Mouse (Mus musculus) midbrain, embryonic 15.5 days (tissue): Measurements from ENCODE around the gene Ryr3. TPM values are rescaled to one million over a fixed set of nuclear protein-coding genes. Genes with fewer than 3 reads are reported as not detected.

Source experiments
- ATAC-seq: fragments of 200-750 bp; cut with Nextera tagmentation; replicated peaks from 2 replicates; pipeline ENCODE4 v1.8.0; 2017; ENCODE audit warnings: moderate TSS enrichment
- H3K27ac ChIP-seq: fragments of 300-500 bp; sonication (generic); 2 replicates; pipeline ENCODE4 v1.5.1; 2015; ENCODE audit warnings: mild to moderate bottlenecking, inconsistent platforms
- H3K27me3 ChIP-seq: fragments of 300-500 bp; sonication (generic); replicated peaks from 2 replicates; pipeline ENCODE4 v1.6.1; 2015; ENCODE audit warnings: inconsistent platforms
- H3K36me3 ChIP-seq: fragments of 300-500 bp; sonication (generic); replicated peaks from 2 replicates; pipeline ENCODE4 v1.6.1; 2015; ENCODE audit warnings: inconsistent platforms
- H3K4me1 ChIP-seq: fragments of 300-500 bp; sonication (generic); 2 replicates; pipeline ENCODE4 v1.6.1; 2015; ENCODE audit warnings: inconsistent platforms
- H3K4me2 ChIP-seq: fragments of 300-500 bp; sonication (generic); 2 replicates; pipeline ENCODE4 v1.6.1; 2015; ENCODE audit warnings: inconsistent platforms, mild to moderate bottlenecking, moderate library complexity
- H3K4me3 ChIP-seq: fragments of 300-500 bp; sonication (generic); 2 replicates; pipeline ENCODE4 v1.5.1; 2015; ENCODE audit warnings: mild to moderate bottlenecking, inconsistent platforms
- H3K9ac ChIP-seq: fragments of 300-500 bp; sonication (generic); 2 replicates; pipeline ENCODE4 v1.6.1; 2015; ENCODE audit warnings: mild to moderate bottlenecking, inconsistent platforms
- H3K9me3 ChIP-seq: fragments of 300-500 bp; sonication (generic); 2 replicates; pipeline ENCODE4 v1.6.1; 2016; ENCODE audit warnings: inconsistent platforms
- WGBS: fragments of 180-500 bp; shearing (Covaris S2); methylation state at CpG from one replicate; pipeline ENCODE4 v1.1.7; 2015; ENCODE audit warnings: mixed read lengths; 5-methylcytosine and 5-hydroxymethylcytosine counted together
- polyA plus RNA-seq: library from polyadenylated mRNA; unstranded; fragments of >200 nt; fragmentation: Nextera tagmentation; extraction: Ambion mirVana; gene quantifications from 2 replicates; pipeline ENCODE4 v1.2.1, GENCODE M21; 2015

Ryr3 gene
- polyA plus RNA-seq, 1 experiment from 2014 or later = 6.0 TPM

GRCm38 (mm10) chr2:112881805-112882204 is 335.1 kb downstream of the Ryr3 start:
- H3K4me2 ChIP-seq = no peak overlapping the region
- no peak overlapping the region for H3K9ac ChIP-seq
- H3K27ac ChIP-seq = no peak overlapping the region
- H3K27me3 ChIP-seq = no peaks in the 10 kb centered on the region
- no peaks in the 10 kb centered on the region for H3K4me1 ChIP-seq
- H3K36me3 ChIP-seq = no peaks in the 10 kb centered on the region
- H3K9me3 ChIP-seq = no peaks in the 10 kb centered on the region
- ATAC-seq = no peak
- WGBS = 80% methylated on average over 2 of the region's 2 CpGs
- H3K4me3 ChIP-seq = no peak overlapping the region

DNA sequence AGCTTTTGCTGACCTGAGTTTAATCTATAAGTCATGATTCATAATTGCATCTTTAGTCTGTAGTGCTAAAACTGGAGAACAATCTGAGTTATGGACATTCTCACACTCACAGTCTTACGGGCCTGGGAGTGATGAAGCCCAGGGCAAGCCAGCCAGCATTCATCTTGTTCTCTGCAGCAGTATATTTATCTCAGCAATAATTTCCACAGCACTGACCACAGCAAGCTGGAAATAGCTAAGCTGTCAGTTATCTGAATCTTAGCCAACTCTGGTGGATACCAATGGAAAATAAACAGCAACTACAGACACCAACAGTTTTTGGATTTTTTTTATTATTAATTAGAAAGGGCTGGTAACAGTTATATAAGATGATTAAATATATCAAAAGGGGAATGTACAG is 335.5 kb downstream of the Ryr3 start:
- Histone ChIP-seq H3K4me2 (no peak overlapping the region), H3K36me3 (no peaks in the 10 kb centered on the region), H3K9me3 (no peaks in the 10 kb centered on the region), H3K4me1 (no peaks in the 10 kb centered on the region), H3K9ac (no peak overlapping the region), H3K4me3 (no peak overlapping the region), H3K27ac (no peak overlapping the region), H3K27me3 (no peaks in the 10 kb centered on the region)
- WGBS = 94% methylated on average over 1 of the region's 1 CpGs
- no peak for ATAC-seq

GRCm38 (mm10) chr2:112877404-112877803 is 339.5 kb downstream of the Ryr3 start:
- Histone ChIP-seq H3K27ac (no peak overlapping the region), H3K4me2 (no peak overlapping the region), H3K27me3 (no peaks in the 10 kb centered on the region)

GRCm38 (mm10) chr2:112866043-112866551 is 350.8 kb downstream of the Ryr3 start:
- H3K4me3 ChIP-seq = no peak overlapping the region
- H3K27ac ChIP-seq = no peak overlapping the region
- H3K27me3 ChIP-seq = no peaks in the 10 kb centered on the region
- H3K36me3 ChIP-seq = no peaks in the 10 kb centered on the region
- no peaks in the 10 kb centered on the region for H3K9me3 ChIP-seq
- H3K9ac ChIP-seq = no peak overlapping the region
- H3K4me1 ChIP-seq = no peaks in the 10 kb centered on the region
- WGBS = 42% methylated on average over 2 of the region's 2 CpGs
- ATAC-seq = no peak
- H3K4me2 ChIP-seq = no peak overlapping the region

More at GRCm38 (mm10) chr2:112877404-112877803, 339.5 kb downstream of the Ryr3 start:
- WGBS = 72% methylated on average over 3 of the region's 3 CpGs
- no peak overlapping the region for H3K9ac ChIP-seq
- H3K36me3 ChIP-seq = no peaks in the 10 kb centered on the region
- H3K4me1 ChIP-seq = no peaks in the 10 kb centered on the region
- H3K9me3 ChIP-seq = no peaks in the 10 kb centered on the region
- no peak for ATAC-seq
- H3K4me3 ChIP-seq = no peak overlapping the region

- no peak for ATAC-seq
- Histone ChIP-seq H3K27me3 (no peaks in the 10 kb centered on the region), H3K9ac (no peak overlapping the region), H3K36me3 (no peaks in the 10 kb centered on the region), H3K27ac (no peak overlapping the region), H3K4me3 (no peak overlapping the region), H3K4me2 (no peak overlapping the region), H3K4me1 (no peaks in the 10 kb centered on the region), H3K9me3 (no peaks in the 10 kb centered on the region)
- WGBS = 92% methylated on average over 4 of the region's 4 CpGs
Observed at GRCm38 (mm10) chr2:112861792-112862191, 355.1 kb downstream of the Ryr3 start.

DNA sequence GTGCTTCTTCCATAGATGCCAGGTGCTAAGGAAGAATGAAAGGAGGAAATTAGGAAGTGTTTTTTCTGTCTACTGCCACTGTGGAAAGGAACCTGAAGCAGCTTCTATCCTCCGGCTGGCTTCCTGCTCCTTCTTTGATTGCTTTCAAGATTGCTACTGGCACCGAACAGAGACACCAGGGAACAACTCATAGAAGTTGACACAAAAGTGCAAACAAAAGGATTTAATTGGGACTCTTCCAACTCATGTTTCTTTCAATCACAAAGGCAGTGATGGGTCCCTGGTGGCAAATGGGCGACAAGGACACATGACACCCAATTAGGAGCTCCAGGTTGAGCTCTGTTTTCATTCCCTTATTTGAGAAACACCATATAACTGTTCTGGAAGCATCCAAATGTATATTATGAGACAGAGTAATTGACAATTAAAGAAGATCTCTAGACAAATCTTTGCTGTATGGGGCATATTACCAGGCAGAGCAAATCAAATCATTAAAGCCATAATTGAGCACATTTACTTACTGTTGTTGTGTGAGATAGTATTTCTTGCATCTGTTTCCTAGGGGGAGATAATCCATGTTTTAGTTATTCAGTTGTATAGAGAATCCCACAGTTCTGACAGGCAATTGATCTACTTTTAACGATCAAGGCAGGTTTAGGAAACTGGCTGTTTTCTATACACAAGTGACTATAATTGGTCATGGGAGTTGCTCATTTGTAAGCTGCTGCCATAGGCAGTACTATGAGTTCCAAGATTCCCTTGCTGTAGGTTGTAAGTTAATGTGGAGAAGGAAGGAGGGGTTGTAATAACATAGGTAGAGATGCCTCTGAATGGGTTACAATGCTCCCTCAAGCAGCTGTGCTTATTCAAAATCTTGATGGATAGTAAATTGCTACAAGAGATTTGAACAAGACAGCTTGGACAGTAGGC is 371.0 kb downstream of the Ryr3 start:
- Histone ChIP-seq H3K27ac (no peak overlapping the region), H3K4me1 (no peaks in the 10 kb centered on the region), H3K4me2 (no peak overlapping the region), H3K36me3 (no peaks in the 10 kb centered on the region), H3K4me3 (no peak overlapping the region), H3K27me3 (no peaks in the 10 kb centered on the region), H3K9ac (no peak overlapping the region), H3K9me3 (no peaks in the 10 kb centered on the region)
- ATAC-seq = peak; percentile 62
- 28% methylated on average over 4 of the region's 4 CpGs for WGBS

- no peaks in the 10 kb centered on the region for H3K9me3 ChIP-seq
- no peak for ATAC-seq
- H3K4me3 ChIP-seq = no peak overlapping the region
- H3K36me3 ChIP-seq = no peaks in the 10 kb centered on the region
- H3K4me2 ChIP-seq = no peak overlapping the region
- 45% methylated on average over 3 of the region's 3 CpGs for WGBS
- no peak overlapping the region for H3K9ac ChIP-seq
- no peak overlapping the region for H3K27ac ChIP-seq
- H3K27me3 ChIP-seq = no peaks in the 10 kb centered on the region
- no peaks in the 10 kb centered on the region for H3K4me1 ChIP-seq
Observed at GRCm38 (mm10) chr2:112842877-112843276, 374.0 kb downstream of the Ryr3 start.

DNA sequence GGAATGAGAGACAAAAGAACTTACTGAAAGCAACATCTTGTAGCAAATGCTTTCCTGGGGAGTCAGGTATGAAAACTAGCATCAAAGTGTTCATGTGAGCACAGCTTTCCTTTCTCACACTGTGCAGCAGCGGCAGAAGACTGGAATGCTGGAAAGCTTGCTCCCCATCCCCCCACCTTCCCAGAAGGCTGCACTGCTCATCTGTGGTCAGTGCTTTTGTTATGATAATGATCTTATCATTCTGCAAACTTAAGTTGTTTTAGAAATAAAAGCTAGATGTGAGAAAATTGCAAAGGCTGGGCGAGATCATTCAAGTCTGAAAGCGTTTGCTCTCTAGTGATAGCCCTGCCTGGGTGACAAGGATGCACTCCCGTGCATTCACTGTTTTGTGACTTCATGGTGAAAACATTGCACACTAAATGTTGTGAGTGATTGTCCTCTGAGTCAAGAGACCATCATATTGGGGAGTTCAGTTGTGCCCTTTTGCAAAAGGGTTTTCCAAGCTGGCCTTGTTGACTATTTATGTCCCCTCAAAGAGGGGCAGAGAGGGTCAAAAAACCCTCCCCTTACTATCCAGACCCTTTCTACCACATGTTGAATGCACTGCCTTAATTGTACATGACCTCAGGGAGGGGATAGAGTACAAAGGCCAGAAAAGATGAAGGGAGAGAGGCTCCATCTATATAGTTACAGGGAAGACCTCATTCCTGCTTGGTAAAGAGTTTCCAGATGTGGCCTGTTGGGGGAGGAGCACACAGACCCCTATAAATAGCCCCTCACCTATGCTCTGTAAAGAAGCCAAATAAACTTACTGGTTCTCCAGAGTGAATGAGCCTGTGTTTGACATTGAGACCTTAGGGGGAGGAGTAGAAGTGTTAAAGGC is 385.2 kb downstream of the Ryr3 start:
- Histone ChIP-seq H3K9me3 (no peaks in the 10 kb centered on the region), H3K9ac (no peak overlapping the region), H3K4me2 (no peak overlapping the region), H3K27ac (no peak overlapping the region), H3K4me1 (0 out of 2 replicates have a peak, but pooled peaks cover 5% of the 10 kb centered on the region), H3K36me3 (no peaks in the 10 kb centered on the region), H3K4me3 (no peak overlapping the region), H3K27me3 (no peaks in the 10 kb centered on the region)
- ATAC-seq = no peak; the same call in 1 of the 2 replicates
- WGBS = 11% methylated on average over 4 of the region's 4 CpGs

GRCm38 (mm10) chr2:112826571-112826970 is 390.3 kb downstream of the Ryr3 start:
- no peak for ATAC-seq
- no peaks in the 10 kb centered on the region for H3K27me3 ChIP-seq
- no peak overlapping the region for H3K4me2 ChIP-seq
- H3K27ac ChIP-seq = no peak overlapping the region
- 0 out of 2 replicates have a peak, but pooled peaks cover 9% of the 10 kb centered on the region for H3K4me1 ChIP-seq
- no peak overlapping the region for H3K4me3 ChIP-seq
- H3K9ac ChIP-seq = no peak overlapping the region
- no peaks in the 10 kb centered on the region for H3K36me3 ChIP-seq
- H3K9me3 ChIP-seq = no peaks in the 10 kb centered on the region
- WGBS = 47% methylated on average over 4 of the region's 4 CpGs

- H3K9me3 ChIP-seq = no peaks in the 10 kb centered on the region
- no peak overlapping the region for H3K4me2 ChIP-seq
- H3K36me3 ChIP-seq = no peaks in the 10 kb centered on the region
- H3K27ac ChIP-seq = no peak overlapping the region
- WGBS = 24% methylated on average over 3 of the region's 3 CpGs
- H3K9ac ChIP-seq = no peak overlapping the region
- ATAC-seq = peak; percentile 81
- H3K4me3 ChIP-seq = no peak overlapping the region
- H3K27me3 ChIP-seq = no peaks in the 10 kb centered on the region
- 0 out of 2 replicates have a peak, but pooled peaks cover 4% of the 10 kb centered on the region for H3K4me1 ChIP-seq
Observed at GRCm38 (mm10) chr2:112822721-112823120, 394.2 kb downstream of the Ryr3 start.

DNA sequence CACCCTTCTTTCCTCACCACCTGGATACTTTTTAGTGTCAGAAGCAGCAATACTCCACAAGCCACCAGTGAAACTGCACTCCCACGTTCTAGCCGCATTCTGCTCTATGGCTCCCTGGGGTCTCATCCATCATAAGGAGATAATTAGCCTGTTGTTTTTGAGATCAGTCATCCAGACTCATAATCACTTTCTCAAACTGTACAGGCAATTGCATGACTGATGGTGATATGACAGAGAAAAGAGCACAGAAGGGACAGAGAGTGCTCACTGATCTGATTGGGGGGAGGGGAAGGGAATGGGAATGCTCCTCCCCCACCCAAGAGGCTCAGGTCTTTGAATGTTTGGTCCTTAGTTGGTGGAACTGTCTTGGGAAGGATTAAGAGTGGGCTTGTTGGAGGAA is 397.8 kb downstream of the Ryr3 start:
- Histone ChIP-seq H3K4me2 (no peak overlapping the region), H3K27ac (no peak overlapping the region), H3K9me3 (no peaks in the 10 kb centered on the region), H3K4me1 (0 out of 2 replicates have a peak, but pooled peaks cover 4% of the 10 kb centered on the region), H3K4me3 (no peak overlapping the region), H3K36me3 (no peaks in the 10 kb centered on the region), H3K9ac (no peak overlapping the region), H3K27me3 (no peaks in the 10 kb centered on the region)
- WGBS = 76% methylated on average over 2 of the region's 2 CpGs
- ATAC-seq = no peak

DNA sequence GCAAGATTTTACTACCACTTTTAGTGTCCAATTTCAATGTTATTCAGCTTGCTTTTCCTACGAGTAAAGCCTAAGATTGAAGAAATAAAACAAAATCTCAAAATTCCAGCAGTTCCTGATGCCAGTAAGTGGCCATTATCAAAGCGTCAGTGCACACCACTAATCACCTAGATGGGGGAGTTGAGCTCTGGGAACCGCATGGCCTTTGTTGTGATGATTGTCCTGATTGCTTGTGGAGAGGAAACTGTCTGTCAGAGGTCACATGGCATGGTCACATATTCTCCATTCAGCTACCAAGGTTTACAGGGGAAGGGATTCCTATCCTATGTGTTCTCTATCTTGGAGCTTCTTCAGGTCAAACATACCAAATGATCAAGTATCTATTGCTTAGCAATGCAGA is 399.9 kb downstream of the Ryr3 start:
- 55% methylated on average over 3 of the region's 3 CpGs for WGBS
- Histone ChIP-seq H3K4me2 (no peak overlapping the region), H3K4me3 (no peak overlapping the region)

More for the DNA sequence above, 399.9 kb downstream of the Ryr3 start:
- no peaks in the 10 kb centered on the region for H3K27me3 ChIP-seq
- no peak for ATAC-seq
- no peak overlapping the region for H3K9ac ChIP-seq
- H3K36me3 ChIP-seq = no peaks in the 10 kb centered on the region
- no peaks in the 10 kb centered on the region for H3K4me1 ChIP-seq
- H3K9me3 ChIP-seq = no peaks in the 10 kb centered on the region
- H3K27ac ChIP-seq = no peak overlapping the region
